Mouse (Mus musculus): ENCODE results near the gene Raph1. TPM values are rescaled to one million over a fixed set of nuclear protein-coding genes. Genes with fewer than 3 reads are reported as not detected.

The Raph1 gene
- total and polyA plus RNA-seq, 3 experiments, result 17.1 to 152 (median 111) TPM

DNA sequence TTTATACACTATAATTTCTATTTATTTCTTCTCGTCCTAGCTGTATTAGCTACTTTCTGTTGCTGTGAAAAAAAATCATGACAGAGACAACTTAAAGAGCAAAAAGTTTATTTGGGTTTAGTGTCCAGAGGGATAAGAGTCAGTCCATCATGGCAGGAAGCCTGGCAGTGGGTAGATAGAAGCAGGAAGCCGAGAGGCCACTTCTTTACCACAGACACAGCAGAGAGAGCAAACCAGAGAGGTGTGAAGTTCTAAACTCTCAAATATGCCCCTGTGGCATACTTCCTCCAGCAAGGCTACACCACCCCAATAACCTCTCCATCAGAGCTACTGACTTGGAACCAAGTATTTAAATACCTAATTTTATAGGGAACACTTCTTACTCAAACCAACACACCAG is 36.3 kb downstream of the Raph1 start:
- intact Hi-C loops (cut with DNase I), result loop anchor here (1.0 kb wide), 1 partner anchor 330 kb away; no protein-coding TSS in a partner anchor
- TF ChIP-seq CTCF (IDR thresholded peaks at IDR 0.05) (no peak), EP300 (IDR thresholded peaks at IDR 0.05; ENCODE audit: insufficient read depth, low read depth, low read length) (no peak), POLR2A (IDR thresholded peaks at IDR 0.05; ENCODE audit: insufficient read depth, low read depth, low read length) (no peak)
- Histone ChIP-seq H3K9ac (ENCODE audit: low read depth, low read length) (no peak overlapping the region), H3K27me3 (ENCODE audit: control insufficient read depth, insufficient read depth, low read length) (no peaks in the 10 kb centered on the region), H3K36me3 (ENCODE audit: control insufficient read depth, insufficient read depth, low read length) (peaks cover 18% of the 10 kb centered on the region), H3K79me2 (replicated peaks; ENCODE audit: control insufficient read depth, insufficient read depth, low read length) (no peaks in the 10 kb centered on the region; the same call in 1 of the 2 replicates), H3K27ac (no peak overlapping the region), H3K4me3 (no peak overlapping the region), H3K4me1 (ENCODE audit: control insufficient read depth, insufficient read depth, low read length) (no peaks in the 10 kb centered on the region)
- 69% methylated on average over 2 of the region's 2 CpGs for WGBS
- DNase-seq, result no peak

DNA sequence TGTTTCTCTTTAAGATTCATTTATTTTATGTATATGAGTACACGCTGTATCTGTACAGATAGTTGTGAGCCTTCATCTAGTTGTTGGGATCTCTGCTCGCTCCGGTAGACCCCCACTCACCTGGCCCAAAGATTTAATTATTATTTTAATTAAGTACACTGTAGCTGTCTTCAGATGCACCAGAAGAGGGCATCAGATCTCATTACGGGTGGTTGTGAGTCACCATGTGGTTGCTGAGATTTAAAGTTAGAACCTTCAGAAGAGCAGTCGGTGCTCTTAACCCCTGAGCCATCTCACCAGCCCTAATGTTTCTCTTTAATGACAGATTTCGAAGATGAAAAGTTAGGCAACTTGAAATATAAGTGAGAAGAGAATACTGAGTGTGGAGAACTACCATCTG is 36.8 kb downstream of the Raph1 start:
- no peaks in the 10 kb centered on the region for H3K4me1 ChIP-seq (ENCODE audit: control insufficient read depth, insufficient read depth, low read length)
- intact Hi-C loops (cut with DNase I), result loop anchor here (1.0 kb wide), 1 partner anchor 330 kb away; no protein-coding TSS in a partner anchor
- H3K4me3 ChIP-seq, result no peak overlapping the region
- peaks cover 20% of the 10 kb centered on the region for H3K36me3 ChIP-seq (ENCODE audit: control insufficient read depth, insufficient read depth, low read length)
- no peak for DNase-seq
- no peak overlapping the region for H3K9ac ChIP-seq (ENCODE audit: low read depth, low read length)
- WGBS, result 86% methylated on average over 6 of the region's 6 CpGs
- TF ChIP-seq EP300 (IDR thresholded peaks at IDR 0.05; ENCODE audit: insufficient read depth, low read depth, low read length), result no peak
- TF ChIP-seq CTCF (IDR thresholded peaks at IDR 0.05), result peak; percentile 59
- no peak for TF ChIP-seq POLR2A (IDR thresholded peaks at IDR 0.05; ENCODE audit: insufficient read depth, low read depth, low read length)
- H3K27ac ChIP-seq, result no peak overlapping the region
- H3K79me2 ChIP-seq (replicated peaks; ENCODE audit: control insufficient read depth, insufficient read depth, low read length), result no peaks in the 10 kb centered on the region; the same call in 1 of the 2 replicates
- H3K27me3 ChIP-seq (ENCODE audit: control insufficient read depth, insufficient read depth, low read length), result no peaks in the 10 kb centered on the region

DNA sequence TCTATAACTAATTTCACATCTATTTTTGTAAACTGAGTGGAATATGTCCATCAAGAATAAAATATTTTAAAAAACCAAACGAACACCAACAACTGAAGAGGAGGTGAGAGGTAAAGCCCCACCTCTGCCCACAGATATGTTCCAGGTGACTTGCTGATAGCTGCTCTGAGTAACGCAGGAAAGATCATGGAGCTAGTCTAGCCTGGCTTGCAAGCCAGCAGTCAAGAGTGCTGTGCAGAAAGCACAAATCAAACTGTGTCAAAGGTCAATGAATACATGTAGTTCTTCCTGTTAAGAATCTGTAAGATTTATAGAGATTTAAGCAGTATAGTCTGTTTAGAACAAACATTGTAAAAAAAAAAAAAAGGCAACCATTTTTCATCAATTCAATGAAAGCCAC is 56.3 kb downstream of the Raph1 start:
- no peaks in the 10 kb centered on the region for H3K27me3 ChIP-seq (ENCODE audit: control insufficient read depth, insufficient read depth, low read length)
- H3K36me3 ChIP-seq (ENCODE audit: control insufficient read depth, insufficient read depth, low read length), result peaks cover 19% of the 10 kb centered on the region
- DNase-seq, result no peak
- H3K79me2 ChIP-seq (replicated peaks; ENCODE audit: control insufficient read depth, insufficient read depth, low read length), result peaks cover 1% of the 10 kb centered on the region; the same call in 1 of the 2 replicates
- H3K4me1 ChIP-seq (ENCODE audit: control insufficient read depth, insufficient read depth, low read length), result peaks cover 2% of the 10 kb centered on the region; the same call in 1 of the 2 replicates
- intact Hi-C loops (cut with DNase I), result no loop called here
- H3K4me3 ChIP-seq, result no peak overlapping the region
- TF ChIP-seq EP300 (IDR thresholded peaks at IDR 0.05; ENCODE audit: insufficient read depth, low read depth, low read length), result no peak
- no peak for TF ChIP-seq POLR2A (IDR thresholded peaks at IDR 0.05; ENCODE audit: insufficient read depth, low read depth, low read length)
- no peak for TF ChIP-seq CTCF (IDR thresholded peaks at IDR 0.05)
- H3K9ac ChIP-seq (ENCODE audit: low read depth, low read length), result no peak overlapping the region
- WGBS, result 32% methylated on average over 2 of the region's 2 CpGs
- H3K27ac ChIP-seq, result no peak overlapping the region

DNA sequence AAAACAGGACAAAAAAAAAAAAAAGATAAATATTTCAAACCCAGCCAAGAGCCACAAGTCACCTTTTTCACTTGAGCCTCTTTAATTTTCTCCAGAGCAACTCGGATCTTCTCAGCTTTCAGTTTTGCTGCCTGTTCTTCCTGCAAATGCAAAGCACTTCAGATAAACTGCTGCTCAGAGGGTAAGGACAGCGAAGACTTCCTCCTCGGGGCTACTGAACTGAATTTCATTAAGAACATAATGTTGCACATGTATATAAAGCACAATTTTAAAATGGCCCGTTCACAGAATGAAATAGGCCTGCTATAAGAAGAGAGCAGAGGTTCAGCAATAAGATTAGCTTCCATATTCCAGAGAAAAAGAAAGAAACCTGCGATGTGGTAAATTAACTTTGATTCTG is 63.4 kb downstream of the Raph1 start:
- Histone ChIP-seq H3K36me3 (ENCODE audit: control insufficient read depth, insufficient read depth, low read length) (peaks cover 9% of the 10 kb centered on the region), H3K9ac (ENCODE audit: low read depth, low read length) (no peak overlapping the region), H3K27me3 (ENCODE audit: control insufficient read depth, insufficient read depth, low read length) (no peaks in the 10 kb centered on the region), H3K4me3 (no peak overlapping the region), H3K27ac (no peak overlapping the region), H3K79me2 (replicated peaks; ENCODE audit: control insufficient read depth, insufficient read depth, low read length) (no peaks in the 10 kb centered on the region; the same call in 1 of the 2 replicates), H3K4me1 (ENCODE audit: control insufficient read depth, insufficient read depth, low read length) (no peaks in the 10 kb centered on the region)
- intact Hi-C loops (cut with DNase I), result no loop called here
- DNase-seq, result no peak
- 63% methylated on average over 5 of the region's 5 CpGs for WGBS
- TF ChIP-seq CTCF (IDR thresholded peaks at IDR 0.05) (no peak), POLR2A (IDR thresholded peaks at IDR 0.05; ENCODE audit: insufficient read depth, low read depth, low read length) (no peak), EP300 (IDR thresholded peaks at IDR 0.05; ENCODE audit: insufficient read depth, low read depth, low read length) (no peak)

DNA sequence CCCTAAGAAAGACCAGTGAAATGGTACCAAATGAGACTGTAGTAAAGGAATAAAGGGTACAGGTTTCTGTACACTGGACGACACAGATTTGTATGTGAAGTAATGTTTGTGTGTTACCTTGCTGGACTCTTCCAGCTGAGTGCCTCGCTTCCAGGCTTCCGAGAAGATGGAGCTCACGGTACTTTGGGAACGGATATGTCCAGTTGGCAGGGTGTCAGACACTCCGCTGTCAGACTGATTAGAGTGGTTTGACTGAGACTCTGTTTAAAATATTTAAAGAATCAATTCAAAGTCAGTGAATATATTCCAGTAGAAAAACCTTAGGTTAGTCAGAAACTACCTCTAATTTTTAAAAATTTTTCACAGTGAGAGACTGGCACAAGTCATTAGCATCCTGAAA is 73.5 kb downstream of the Raph1 start:
- no peak overlapping the region for H3K4me3 ChIP-seq
- peaks cover 3% of the 10 kb centered on the region for H3K4me1 ChIP-seq (ENCODE audit: control insufficient read depth, insufficient read depth, low read length)
- DNase-seq, result no peak
- 40% methylated on average over 6 of the region's 6 CpGs for WGBS
- no peaks in the 10 kb centered on the region for H3K79me2 ChIP-seq (replicated peaks; ENCODE audit: control insufficient read depth, insufficient read depth, low read length)
- H3K36me3 ChIP-seq (ENCODE audit: control insufficient read depth, insufficient read depth, low read length), result peaks cover 23% of the 10 kb centered on the region
- H3K27ac ChIP-seq, result no peak overlapping the region
- intact Hi-C loops (cut with DNase I), result loop anchor here (5.0 kb wide), 1 partner anchor 369 kb away; no protein-coding TSS in a partner anchor
- H3K27me3 ChIP-seq (ENCODE audit: control insufficient read depth, insufficient read depth, low read length), result no peaks in the 10 kb centered on the region
- TF ChIP-seq POLR2A (IDR thresholded peaks at IDR 0.05; ENCODE audit: insufficient read depth, low read depth, low read length) (no peak), EP300 (IDR thresholded peaks at IDR 0.05; ENCODE audit: insufficient read depth, low read depth, low read length) (no peak)
- H3K9ac ChIP-seq (ENCODE audit: low read depth, low read length), result no peak overlapping the region

DNA sequence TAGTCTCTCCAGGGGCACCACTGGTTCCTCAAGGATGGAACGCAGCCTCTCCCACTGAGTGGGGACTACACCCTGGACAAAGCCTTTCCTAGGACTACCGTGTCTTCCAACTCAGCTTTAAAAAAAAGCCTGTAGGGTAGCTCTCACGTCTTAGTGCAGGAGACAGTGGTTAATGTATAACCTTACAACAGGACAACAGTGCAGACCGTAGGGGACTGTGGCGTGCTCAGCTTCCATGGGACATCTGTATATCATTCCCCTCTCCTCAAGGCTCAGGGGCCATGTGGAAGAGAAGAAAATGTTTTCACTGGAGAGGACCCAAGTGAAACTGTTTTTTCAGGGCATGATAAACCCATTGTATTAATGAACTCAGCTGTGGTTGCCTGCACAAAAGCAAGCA is 74.5 kb downstream of the Raph1 start:
- no peaks in the 10 kb centered on the region for H3K79me2 ChIP-seq (replicated peaks; ENCODE audit: control insufficient read depth, insufficient read depth, low read length)
- no peak overlapping the region for H3K4me3 ChIP-seq
- TF ChIP-seq POLR2A (IDR thresholded peaks at IDR 0.05; ENCODE audit: insufficient read depth, low read depth, low read length) (no peak), EP300 (IDR thresholded peaks at IDR 0.05; ENCODE audit: insufficient read depth, low read depth, low read length) (no peak), CTCF (IDR thresholded peaks at IDR 0.05) (no peak)
- peaks cover 3% of the 10 kb centered on the region for H3K4me1 ChIP-seq (ENCODE audit: control insufficient read depth, insufficient read depth, low read length)
- H3K9ac ChIP-seq (ENCODE audit: low read depth, low read length), result no peak overlapping the region
- no peak for DNase-seq
- intact Hi-C loops (cut with DNase I), result loop anchor here (5.0 kb wide), 1 partner anchor 370 kb away; no protein-coding TSS in a partner anchor
- WGBS, result 72% methylated on average over 5 of the region's 5 CpGs
- peaks cover 22% of the 10 kb centered on the region for H3K36me3 ChIP-seq (ENCODE audit: control insufficient read depth, insufficient read depth, low read length)
- no peak overlapping the region for H3K27ac ChIP-seq
- H3K27me3 ChIP-seq (ENCODE audit: control insufficient read depth, insufficient read depth, low read length), result no peaks in the 10 kb centered on the region
